Mouse (Mus musculus) mature B cell (primary cell): ENCODE results near the gene Igsf9b.

Experiments
- in situ Hi-C: fragments of 300-500 bp; cut with MboI; formaldehyde crosslinking; loops from 2 replicates; pipeline ENCODE4 v1.14.3; 2019

The Igsf9b gene

DNA sequence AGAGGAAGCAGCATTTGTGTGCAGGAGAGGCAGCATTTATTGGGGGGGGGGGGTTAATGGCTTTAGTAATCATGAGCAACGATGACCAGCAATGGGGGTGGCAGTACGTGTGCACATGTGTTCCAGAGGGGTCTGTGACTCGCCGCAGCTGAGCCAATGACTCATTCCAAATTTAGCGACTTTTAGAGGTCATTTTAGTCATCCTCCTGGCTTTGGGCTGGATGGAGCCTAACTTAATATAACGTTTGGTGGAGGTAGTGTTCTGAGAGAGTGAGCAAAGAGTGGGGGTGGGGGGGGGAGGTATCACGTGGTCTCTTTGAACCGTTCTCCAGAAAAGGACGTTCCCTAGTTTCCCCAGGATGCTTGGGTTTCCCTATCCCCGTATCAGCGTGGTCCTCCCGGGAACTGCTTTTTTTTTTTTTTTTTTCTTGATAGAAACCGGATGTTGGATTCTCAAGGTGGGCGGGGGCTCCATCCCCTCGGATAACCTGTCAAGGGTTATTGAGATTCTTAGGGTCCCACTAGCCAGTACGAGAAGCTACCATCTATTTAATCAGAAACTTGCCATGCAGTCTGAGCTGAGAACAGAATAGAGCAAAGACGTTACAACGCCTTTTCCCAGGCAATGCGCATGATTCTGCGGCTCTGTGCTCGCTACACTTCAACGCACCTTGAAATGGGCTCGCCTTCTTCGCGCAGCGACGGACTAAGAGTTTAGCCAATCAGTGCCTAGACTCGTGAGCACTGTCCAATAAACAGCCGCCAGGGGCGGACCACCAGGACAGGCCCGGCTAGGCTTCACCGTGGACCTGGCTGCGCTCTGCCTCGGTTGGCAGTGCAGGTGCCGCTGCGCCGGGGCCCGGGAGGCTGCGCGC is at the start of gene Igsf9b:
Gene Igsf9b (plus strand): TSS at position 794 of the 875 bp plus-strand sequence.
- in situ Hi-C loops: no loop called here

GRCm38 (mm10) chr9:27252034-27252714 is 46.8 kb upstream of the Igsf9b start:
- in situ Hi-C loops: no loop called here

DNA sequence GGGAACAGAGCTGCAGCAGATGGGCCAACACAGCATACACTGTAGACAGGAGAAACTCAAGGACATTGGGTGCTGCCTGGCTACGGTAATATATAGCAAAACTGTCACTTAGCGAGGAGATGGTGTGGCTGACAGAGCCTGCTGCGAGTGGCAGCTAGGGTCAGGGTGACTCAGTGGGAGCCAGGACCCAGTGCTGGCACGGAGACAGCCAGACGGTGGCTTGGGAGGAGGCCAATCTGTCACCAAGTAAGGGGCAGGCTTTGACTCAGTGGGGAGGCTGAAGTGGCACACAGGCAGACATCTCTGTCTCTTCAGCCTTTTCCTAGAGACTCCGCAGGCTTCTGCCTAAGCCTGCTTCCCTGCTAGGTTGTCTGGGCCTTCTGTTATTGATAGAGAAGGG is 42.5 kb upstream of the Igsf9b start:
- in situ Hi-C loops: no loop called here

DNA sequence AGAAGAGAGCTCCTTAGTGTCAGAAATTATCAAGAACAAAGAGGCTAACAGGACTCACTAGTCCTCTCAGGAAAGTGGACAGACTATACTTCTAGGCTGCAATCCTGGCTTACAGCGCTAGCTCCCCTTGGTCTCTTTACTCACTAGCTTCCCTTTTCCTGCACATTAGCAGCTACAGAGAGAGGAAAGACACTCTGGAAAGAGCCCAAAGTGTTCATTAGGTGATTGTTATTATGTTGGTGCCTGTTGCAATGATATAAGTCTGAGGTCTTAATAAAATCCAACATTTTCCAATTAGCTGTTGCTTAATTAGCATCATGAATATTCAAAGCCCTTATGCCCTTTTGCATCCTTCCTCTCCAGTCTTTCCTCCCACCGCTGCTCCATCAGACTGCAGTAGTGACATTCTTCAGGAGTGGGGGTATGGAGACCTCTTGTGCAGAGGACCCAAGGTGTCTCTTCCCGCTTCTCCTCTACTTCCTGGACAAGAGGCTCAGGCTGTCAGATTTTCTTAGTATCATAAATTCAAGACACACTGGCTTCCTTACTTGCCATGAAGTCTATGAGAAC is 38.5 kb upstream of the Igsf9b start:
- in situ Hi-C loops: no loop called here

- in situ Hi-C loops: no loop called here
Measured at GRCm38 (mm10) chr9:27261905-27262304, 37.1 kb upstream of the Igsf9b start.

DNA sequence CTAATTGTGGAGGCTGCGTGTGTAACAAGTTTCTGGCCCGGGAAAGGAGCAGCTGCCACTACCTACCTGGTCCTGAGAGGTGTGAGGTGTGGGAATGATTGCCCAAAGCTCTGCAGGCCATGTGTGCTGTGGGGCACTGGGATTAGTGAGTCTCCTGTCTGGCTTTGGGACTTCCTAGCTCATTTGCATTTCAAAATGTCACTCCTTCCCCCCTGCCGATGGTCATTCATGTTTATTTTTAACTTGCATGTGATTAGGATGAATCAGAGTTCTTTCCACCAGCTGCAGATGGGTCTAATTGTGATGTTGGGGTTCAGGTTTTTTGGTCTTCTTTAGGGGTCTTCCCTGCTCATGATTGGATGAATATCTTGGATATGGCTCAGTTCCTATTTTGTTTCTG is 34.0 kb upstream of the Igsf9b start:
- in situ Hi-C loops: no loop called here

- in situ Hi-C loops: no loop called here
Measured at GRCm38 (mm10) chr9:27267878-27268277, 31.1 kb upstream of the Igsf9b start.

- in situ Hi-C loops: no loop called here
Measured at GRCm38 (mm10) chr9:27268493-27268892, 30.5 kb upstream of the Igsf9b start.

GRCm38 (mm10) chr9:27269322-27269721 is 29.7 kb upstream of the Igsf9b start:
- in situ Hi-C loops: no loop called here

DNA sequence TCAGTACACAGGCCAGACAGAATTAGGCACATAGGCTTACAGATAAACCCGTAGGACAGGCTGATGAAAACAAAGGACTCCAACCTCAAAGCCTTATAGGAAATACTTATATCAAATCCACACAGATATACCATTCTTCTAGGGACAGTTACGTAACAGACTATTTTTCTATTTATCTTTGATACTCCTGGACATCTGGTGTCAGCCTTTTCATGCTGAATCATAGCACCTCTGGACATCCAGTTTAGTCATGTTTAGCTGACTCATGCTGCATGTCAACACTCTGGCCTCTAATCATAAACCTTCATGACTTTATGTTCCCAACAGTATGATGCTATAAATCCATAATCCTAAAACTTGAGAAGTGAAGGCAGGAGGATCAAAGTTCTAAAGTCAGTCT is 29.1 kb upstream of the Igsf9b start:
- in situ Hi-C loops: no loop called here

DNA sequence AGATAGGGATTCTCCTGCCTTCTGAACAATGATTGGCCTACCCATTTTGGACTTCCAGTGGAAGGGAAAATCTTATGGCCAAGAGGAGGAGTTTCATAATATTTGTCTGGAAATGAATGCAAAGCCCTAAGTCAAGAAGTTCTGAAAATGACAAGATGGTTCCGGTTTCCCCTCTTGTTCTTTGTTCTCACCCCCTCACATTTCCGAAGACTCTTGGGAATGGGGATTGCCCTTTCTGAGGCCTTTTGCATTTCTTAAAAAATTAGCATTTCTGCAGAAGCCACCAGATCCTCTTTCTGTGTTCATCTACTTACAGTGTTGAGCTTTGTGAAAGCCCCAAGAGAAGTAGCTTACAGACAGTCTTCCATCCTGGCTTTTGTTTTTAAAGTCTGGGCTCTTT is 27.1 kb upstream of the Igsf9b start:
- in situ Hi-C loops: no loop called here

- in situ Hi-C loops: no loop called here
Measured at GRCm38 (mm10) chr9:27272858-27273257, 26.1 kb upstream of the Igsf9b start.

GRCm38 (mm10) chr9:27276282-27276839 is 22.6 kb upstream of the Igsf9b start:
- in situ Hi-C loops: no loop called here

DNA sequence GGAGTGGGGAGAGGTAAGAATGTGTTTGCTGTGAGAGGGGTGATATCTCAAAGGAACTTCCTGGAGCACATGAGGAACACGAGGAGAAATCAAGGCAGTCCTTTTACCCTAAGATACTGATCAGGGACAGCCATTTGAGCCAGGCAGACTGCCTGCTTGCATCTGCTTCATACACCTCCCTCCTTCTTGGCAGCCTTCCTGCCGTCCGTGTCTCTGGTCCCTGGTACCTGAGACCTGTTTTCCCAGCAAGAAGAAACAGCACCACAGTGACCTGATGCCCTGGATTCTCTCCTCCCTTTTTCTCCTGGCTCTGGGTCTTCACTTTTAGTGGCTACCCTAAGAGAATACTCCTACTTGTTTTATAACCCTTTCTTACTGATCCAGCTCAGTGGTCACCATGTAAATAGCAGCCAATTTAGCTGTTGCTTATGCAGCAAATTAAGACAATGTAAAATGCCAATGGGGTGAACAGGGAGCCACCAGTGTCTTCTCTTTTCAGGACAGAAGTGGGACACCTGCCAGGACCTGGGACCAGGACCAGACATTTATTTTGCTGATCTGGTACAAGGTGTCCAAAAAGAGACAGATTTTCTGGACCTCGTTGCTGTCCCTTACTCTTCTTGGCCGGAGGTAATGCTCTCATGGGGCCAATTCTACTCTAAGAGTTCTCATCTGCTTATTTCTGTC is 21.5 kb upstream of the Igsf9b start:
- in situ Hi-C loops: no loop called here

GRCm38 (mm10) chr9:27279041-27279440 is 20.0 kb upstream of the Igsf9b start:
- in situ Hi-C loops: no loop called here

DNA sequence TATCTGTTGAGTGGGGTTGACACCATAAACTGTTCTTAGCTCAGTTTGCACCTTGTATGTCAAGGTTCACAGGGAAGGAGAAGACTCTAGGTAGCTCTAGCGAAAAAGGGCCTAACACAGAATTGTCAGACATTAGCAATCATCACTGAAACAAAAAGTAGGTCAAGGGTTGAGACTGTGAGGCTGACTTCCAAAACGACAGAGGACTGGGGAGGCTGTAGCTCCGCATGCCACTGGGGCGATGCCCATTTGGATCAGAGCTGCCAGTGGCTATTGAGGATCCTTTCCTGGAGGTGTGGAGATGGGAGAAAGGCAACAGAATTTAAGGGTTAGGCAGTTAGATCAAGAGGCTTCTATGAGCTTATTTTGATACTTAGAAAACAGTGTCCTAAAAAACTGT is 18.0 kb upstream of the Igsf9b start:
- in situ Hi-C loops: no loop called here

GRCm38 (mm10) chr9:27285719-27286249 is 13.2 kb upstream of the Igsf9b start:
- in situ Hi-C loops: no loop called here

- in situ Hi-C loops: no loop called here
Measured at GRCm38 (mm10) chr9:27286296-27286695, 12.7 kb upstream of the Igsf9b start.

GRCm38 (mm10) chr9:27286859-27287258 is 12.1 kb upstream of the Igsf9b start:
- in situ Hi-C loops: no loop called here

DNA sequence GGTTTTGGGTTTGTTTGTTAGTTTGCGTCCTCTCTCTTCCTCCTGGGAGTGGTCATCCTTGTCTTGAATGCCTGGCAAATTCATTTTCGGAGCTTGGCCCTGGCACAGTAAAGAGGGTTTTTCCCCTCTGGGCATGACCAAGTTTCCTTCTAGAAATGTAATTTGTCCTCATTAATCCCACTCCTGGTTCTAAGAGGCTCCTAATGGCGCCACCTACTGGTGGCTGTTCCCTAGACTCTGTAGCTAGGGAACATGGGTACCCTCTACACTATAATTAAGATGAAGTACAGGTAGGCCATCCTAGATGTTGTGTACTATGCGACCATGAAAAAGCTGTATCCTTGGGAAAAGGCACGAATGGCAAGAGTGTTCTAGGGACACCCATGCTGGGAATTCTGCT is 11.6 kb upstream of the Igsf9b start:
- in situ Hi-C loops: no loop called here

DNA sequence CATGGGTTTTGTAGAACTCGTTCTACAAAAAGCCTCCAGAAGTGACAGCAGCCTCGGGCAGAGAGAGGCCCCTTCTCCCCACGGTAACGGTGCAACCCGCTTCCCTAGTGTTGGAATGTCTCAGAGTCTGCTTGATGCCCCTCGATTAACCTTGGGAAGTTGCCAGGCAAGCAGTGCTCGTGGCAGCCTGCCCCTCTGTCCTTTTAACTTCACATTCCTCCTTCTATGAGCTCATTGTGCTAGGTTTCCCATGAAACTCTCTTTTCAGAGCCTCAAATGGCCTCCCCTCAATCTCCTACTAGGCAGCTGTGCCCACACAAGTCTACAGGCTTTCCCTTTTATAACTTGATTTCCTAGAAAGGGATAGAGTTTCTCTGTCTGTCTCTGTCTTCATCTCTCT is 10.6 kb upstream of the Igsf9b start:
- in situ Hi-C loops: no loop called here
